Mouse (Mus musculus): ENCODE results near the gene Grid2. TPM values are rescaled to one million over a fixed set of nuclear protein-coding genes. Genes with fewer than 3 reads are reported as not detected.
A peak's percentile ranks its signal among the peaks of the same experiment; 100 is the strongest.

Grid2 gene
- total RNA-seq, 2 experiments from 2014 or later = 13.0 to 14.4 TPM

DNA sequence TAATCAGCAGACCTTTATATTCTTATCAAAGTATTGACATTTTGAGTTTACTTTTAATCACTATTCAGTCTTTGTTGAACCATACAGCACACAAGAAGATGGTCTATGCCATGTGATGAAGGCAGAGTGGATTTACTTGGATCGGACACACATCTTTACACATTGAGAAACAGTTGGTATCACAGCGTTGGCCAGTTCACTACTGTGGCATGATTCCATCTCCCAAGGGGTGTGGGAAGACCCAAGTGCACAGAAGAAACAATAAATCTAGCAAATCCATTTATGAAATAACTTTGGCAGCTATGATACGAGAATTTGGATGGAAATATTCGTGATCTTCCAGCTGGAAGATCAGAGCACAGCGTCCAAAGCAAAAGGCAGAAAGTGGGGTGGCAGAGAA, 792.3 kb downstream of the Grid2 start:
- peak in 1 of 2 experiments; percentile 4 for DNase-seq (ENCODE audit: low spot score in 2 of 2)

DNA sequence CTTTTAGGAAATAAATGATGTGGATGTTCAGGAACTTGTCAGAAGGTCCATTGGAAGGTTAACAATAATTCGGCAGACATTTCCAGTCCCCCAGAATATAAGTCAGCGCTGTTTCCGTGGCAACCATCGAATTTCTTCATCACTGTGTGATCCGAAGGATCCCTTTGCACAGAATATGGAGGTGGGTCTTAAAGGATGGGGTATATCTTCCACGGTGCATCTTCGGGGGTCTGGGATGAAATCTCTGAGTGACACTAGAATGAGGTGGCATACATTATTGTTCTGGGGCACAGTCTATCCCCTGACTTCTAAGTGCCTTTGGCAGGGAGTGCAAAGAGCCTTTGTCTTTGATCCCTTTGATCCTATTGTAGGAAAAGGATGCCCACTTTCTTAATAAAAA, 808.2 kb downstream of the Grid2 start:
- DNase-seq (ENCODE audit: low spot score in 2 of 2) = no peak

DNA sequence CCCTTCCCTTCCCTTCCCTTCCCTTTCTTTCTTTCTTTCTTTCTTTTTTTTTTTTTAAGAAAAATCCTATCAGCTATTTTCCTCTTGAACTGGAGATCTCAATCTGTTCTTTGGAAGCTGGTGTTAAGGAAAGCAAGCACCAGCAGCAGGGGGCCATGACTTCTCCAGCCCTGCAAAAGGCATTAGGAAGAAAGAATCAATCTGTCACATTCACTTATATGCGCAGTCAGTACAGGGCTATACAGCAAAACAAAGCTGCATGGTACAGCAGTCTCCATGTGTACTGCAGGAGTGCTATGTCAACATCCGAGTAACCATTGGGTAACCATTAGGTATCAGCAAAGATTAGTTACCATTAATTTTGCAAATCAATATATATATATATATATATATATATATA, 809.0 kb downstream of the Grid2 start:
- DNase-seq (ENCODE audit: low spot score in 2 of 2) = no peak

DNA sequence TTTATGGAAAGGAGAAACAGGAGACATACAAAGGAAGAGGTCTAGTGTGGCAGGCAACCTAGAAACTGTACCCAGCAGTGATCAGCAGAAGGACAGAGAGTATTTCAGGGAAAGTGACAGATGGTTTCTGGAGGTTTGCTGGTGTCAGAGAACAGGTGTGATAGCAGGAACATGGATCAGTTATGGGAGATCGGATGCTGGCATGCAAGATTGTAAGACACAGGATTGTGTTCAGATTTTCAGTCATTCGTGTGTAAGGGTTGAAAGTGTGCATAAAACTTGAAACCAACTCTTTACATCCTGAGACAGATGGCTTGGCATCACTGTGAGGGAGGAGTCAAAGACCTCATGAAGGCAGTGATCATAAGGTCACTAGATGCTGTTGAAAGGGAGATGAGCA, 817.7 kb downstream of the Grid2 start:
- DNase-seq (ENCODE audit: low spot score in 2 of 2) = no peak

DNA sequence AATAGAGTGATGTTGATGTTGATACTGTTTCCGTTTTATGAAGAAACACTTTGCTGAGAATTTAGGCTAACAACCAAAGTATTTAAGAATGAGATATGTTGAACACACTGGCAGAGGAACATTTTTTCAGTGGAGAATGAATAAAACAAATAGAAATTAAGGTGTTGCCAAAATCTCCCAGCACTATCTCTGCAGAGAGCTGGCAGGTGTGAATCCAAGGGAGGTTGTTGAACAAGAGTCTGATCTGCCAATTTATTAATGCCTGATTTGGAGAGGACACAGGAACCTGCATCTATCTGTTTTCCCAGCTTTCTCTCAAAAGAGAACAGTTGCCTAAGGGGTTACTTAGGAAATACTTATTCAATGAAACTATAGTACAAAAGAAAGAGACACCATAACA, 822.2 kb downstream of the Grid2 start:
- no peak for DNase-seq (ENCODE audit: low spot score in 2 of 2)

DNA sequence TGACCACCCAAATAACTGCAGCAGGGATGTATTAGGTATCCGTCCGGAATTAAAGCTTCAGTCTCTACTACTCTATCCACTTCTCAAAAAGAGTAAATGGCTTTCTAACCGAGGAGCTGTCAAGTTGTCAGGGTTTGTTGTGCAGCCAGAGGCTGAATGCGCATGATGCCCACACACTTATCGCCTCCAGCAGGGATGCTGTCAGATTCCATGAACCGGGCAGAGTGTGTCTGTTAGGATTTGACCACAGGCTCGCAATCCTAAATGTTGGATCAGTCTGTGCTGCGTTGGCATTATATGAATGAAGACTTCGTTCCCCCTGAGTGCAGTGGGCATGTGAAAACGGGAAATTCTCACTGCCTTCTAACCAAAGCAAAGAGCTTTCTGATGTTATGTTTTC, 843.0 kb downstream of the Grid2 start:
- peak in 1 of 2 experiments; percentile 8 for DNase-seq (ENCODE audit: low spot score in 2 of 2)

DNA sequence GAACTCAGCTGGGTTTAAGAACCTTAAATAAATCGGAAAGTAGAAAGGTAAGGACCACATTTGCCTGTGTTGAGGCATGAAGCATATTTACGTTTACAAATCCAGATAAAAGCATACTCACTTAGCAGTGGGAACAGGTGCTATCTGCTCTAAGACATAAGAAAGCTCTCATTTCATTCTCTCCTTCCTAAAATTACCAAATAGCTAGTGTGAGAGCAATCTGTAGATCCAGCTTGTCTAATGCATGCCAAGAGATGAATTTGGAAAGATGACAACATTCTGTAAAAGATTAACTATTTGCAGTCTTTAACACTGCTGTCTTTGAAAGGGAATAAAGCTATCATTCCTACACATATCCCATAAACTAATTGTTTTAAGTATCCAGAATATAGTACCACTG, 858.9 kb downstream of the Grid2 start:
- DNase-seq (ENCODE audit: low spot score in 2 of 2) = peak in 1 of 2 experiments; percentile 9

DNA sequence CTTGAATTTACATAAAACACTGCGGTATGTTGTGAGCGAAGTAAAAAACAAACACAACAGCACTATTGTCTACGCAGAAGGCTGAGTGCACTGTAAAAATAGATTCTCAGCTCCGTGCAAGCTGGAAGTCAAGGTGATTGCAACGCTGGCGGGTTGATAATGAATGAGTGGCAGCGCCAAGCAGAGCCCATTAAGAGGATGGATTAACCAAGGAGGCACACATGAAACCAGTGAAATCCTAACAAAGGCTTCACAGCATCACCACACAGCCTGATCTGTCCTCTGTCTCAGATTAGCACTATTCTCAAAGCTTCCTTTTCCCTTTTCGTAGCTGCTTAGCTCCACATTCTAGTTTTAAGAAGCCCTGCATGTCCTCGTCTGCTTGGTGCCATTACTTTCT, 880.6 kb downstream of the Grid2 start:
- no peak for DNase-seq (ENCODE audit: low spot score in 2 of 2)

DNA sequence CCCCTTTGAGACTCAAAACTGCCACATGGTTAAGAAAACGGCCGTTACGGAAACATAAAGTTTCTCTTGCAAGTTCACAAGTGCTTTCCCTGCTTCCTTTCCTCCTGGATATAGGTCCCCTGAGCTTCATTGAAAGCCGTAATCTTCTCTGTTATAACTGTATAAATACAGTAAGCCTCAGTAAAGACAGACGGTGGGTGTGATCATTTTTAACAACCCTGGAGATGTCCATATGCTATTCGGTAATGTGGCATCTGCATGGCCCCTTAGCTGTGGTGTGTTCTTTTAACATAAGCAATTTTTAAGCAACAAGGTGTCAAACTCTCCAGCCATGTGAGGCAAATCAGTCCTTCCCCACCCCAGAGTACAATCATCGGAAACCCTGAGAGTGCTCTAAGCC, 892.9 kb downstream of the Grid2 start:
- no peak for DNase-seq (ENCODE audit: low spot score in 2 of 2)

DNA sequence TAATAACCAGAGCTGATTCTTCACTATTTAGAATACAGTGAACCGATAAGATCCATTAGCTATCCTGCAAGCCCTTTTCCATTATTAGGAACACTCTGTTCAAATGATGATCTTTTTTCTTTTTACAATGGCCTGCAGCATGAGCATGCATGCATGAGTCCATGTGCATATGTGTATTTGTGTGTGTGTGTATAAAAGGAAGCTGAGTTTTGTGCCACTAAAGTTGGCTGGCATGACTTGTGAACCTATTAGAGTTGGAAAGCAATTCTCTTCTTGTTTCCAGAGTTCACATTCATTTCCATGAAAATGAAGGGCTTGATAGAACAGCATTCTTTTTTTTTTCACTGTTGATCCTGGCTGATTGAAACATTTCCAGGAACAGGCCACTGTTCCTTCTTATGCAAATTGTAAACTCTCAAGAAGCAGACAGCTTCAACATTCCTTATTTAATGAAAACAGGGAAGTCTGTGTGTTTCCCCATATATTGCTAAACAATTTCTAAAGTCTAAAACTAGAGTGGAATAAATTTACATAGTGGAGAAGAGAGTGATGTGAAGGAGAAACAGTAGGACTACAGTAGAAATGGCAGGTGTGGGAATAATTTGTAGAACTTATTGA, 919.4 kb downstream of the Grid2 start:
- DNase-seq (ENCODE audit: low spot score in 2 of 2) = no peak

DNA sequence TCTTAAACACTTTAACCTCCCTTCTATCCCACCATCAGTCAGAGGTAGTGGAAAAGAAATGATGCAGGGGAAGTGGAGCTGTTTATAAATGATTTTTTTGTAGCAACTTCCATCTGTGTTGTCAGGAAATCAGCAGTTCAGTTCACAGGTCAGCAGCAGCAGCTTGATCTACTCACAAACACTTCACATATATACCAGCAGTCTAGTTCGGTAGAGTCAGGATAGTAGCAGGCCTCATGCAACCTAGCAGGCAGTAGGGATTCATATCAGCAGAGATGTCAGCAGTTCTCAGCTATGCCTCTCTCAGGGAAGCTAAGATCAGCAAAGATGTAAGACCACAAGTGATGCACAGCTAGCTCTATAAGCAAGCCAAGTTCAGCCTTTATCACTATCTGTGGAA, 938.0 kb downstream of the Grid2 start:
- DNase-seq (ENCODE audit: low spot score in 2 of 2) = no peak

DNA sequence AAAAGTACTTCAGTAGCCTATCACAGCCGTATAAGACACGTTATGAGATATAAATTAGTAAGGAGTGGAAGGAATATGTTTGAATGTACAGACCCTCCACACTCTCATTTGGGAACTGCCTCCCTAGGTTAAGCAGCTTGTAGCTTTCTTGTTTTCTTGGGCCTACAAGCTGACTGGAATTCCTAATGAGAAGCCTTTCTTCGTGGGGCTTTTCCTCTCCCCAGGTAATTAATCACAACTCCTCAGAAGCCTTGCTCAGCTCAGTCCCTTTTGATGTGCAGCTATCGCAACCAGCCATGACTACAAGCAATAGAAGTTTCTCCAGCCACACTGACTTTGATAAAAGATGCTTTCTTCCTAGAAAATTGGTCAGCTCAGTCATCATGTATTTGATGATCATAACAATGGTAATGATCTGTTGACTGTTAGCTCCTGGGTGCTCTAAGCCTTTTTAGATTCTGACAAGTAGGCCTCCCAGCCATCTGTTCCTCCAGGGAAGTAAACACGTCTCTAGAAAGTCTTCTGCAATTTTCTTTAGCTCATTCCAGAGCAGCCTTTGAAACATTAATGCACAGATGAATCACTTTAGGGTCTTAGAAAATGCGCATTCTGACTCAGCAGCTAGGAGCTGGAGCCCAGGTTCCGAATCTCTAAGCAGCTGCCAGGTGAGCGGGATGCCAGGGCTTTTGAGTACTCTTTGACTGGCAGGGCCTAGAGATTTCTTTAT, 946.9 kb downstream of the Grid2 start:
- peak in 1 of 2 experiments; percentile 10 for DNase-seq (ENCODE audit: low spot score in 2 of 2)

DNA sequence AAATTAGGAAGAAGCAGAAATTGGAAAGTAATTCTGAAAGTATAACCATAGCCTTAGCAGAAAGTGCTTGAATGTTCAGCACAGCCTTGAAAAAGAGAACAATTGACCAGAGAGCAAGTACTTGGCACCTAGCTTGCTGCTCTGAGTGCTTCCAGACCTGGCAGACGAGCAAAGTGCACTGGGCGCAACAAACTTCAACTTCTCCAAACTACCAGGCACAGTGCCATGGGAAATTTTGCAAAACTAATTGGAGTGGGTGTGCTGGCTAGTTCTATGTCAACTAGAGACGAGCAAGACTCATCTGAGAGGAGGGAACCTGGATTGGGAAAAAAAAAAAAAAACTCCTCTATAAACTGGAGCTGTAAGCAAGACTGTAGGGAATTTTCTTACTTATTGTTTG, 980.7 kb downstream of the Grid2 start:
- DNase-seq (ENCODE audit: low spot score in 2 of 2) = peak in 1 of 2 experiments; percentile 24

DNA sequence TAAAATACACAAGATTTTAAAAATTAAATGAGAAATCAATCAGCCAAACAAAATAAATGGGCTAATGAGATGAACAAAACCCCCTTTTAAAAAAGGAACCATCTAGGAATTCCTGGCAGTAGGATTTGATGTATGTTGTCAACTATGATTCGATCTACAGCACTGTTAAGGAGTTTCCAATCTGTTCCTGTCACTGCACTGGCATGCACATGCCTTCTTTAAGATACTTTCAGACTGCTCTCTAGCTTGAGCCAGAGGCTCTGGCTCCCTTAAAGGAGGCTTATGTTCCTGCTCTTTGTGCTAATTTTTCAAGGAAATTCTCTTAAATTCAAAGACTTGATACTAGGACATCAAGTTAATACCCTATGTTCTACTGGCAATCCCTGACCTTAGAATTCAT, 984.9 kb downstream of the Grid2 start:
- DNase-seq (ENCODE audit: low spot score in 2 of 2) = no peak

DNA sequence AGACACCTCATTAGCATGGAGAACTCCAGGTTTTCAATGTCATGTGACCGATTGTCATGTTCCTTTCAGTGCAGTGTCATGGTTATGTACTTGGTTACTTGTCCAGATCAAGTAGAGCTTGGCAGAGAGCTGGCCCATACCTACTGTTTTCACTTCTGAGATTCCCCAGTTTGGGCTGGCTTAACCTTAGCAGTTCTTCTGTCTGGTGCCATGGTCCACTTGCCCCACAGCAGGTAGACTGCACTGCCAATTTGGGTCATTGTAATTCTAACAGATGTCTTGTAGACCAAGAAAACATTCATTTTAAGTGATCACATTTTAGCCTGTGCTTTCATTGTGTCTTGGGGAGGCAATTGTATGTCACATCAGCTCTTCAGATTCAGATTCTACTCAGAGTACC, 990.3 kb downstream of the Grid2 start:
- DNase-seq (ENCODE audit: low spot score in 2 of 2) = no peak

DNA sequence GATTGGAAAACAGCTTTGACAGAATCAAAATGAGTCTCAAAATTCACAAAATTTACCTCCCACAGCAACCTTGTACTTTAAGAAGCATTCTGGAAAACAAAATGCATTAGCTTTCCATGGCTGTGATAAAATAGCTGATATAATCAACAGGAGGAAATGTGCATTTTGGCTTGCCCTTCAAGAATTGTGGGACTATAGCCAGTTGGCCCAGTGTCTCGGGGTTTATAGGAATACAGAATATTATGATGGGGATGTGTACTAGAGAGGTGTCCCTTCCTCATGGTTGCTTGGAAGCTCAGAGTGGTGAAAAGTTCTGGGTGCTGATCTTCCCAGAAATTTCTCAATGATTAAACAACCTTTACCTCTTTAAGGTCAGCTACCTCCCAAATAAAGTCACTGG, 995.4 kb downstream of the Grid2 start:
- no peak for DNase-seq (ENCODE audit: low spot score in 2 of 2)

DNA sequence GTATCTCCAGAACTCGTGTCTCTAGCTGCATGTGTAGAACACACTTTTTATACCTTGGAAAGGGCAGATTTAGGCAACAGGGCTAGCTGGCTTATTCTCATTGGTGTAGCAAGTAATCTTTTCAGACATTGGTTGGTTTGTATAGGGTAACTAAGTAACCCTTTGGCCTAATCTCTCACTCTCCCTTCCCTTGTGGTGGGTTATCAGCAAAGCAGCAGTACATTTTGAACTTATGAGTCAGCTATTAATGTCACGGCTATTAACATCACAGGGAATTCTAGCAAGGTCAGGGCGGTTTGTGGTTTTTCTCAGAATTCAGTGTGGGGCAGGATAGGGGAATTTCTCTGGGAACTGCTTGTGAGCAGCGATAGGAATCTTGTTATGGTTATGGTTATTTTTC, 1007.8 kb downstream of the Grid2 start:
- DNase-seq (ENCODE audit: low spot score in 2 of 2) = no peak

DNA sequence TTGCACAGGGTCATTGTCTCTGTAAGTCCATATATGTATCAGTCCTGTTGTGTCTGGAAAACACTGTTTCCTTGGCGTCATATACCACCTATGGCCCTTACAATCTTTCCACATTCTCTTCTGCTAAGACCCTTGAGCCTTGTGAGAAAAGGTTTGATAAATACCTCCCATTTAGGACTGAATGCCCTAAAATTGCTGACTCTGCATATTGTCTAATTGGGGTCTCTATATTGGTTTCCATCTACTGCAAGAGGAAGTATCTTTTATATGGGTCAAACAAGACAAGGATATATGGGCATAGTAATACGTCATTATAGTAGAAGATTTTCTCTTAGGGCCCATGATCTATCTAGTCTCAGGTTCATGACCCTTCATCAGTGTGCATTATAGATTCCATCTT, 1008.5 kb downstream of the Grid2 start:
- DNase-seq (ENCODE audit: low spot score in 2 of 2) = no peak

DNA sequence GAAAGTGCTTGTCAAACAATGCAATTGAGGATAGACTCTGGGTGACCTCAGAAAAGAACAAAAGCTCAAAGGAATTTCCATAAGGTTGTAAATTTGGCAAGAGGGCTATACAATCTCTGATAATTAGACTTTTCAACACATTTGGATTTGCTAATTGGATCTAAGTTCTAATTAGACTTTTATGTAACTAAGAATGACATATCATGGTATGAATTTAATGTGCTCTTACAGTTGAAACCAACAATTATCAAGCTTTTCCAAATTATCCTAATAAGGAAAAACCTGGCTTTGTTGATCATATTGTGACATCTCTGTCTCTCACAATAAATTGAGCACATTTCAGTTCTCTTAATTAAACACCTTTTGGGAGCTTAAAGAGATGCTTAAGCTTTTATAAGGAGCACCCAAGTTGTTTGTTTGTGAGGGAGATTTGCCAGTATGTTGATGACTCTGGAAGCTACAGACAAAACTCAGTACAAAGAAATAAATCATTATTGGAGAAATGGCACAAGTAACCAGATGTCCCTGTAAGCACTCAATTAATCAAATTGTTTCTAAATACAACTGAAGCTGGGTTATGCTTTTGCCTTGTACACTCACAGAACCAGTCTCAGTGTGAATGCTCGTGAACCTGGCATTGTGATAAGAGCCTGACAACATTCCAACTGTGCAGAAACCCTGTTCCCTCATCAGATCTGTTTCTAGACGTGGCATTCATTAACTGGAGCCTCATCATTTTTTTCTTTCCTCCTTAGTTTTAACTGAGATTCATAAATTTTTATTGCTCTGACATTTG, 1018.8 kb downstream of the Grid2 start:
- no peak for DNase-seq (ENCODE audit: low spot score in 2 of 2)

DNA sequence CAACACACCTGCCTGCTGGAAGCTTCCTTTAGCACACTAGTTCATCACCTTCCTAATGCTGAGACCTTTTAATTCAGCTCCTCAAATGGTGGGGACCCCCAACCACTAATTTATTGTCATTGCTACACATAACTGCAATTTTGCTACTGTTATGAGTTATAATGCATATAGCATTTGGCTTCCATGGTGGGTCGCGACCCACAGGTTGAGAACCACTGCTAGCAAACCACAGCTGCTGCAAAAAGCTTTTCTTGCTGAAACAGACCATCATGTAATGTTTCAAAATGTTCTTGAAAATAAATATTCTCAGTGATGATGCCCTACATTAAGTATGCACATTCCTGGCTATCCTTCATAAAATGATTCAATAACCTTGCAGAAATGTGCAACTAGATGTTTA, 1024.3 kb downstream of the Grid2 start:
- DNase-seq (ENCODE audit: low spot score in 2 of 2) = no peak

DNA sequence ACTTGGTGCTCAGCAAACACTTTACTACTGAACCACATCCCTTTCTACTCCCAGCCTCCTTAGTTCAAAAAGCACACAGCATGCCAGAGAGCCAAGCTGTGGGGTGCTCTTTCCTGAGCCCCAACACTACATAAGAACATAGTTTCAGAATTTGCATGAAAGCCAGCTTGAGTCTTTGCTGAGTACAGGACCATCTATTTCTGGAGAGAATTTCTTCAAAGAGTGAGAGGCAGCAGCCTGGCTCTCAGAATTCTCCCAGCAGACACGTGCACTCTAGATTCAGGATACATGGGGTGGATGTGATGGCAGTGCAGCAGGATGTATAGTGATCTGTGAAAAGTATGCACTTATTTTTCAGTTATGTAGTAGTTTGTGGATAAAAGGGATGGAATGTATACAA, 1038.1 kb downstream of the Grid2 start:
- no peak for DNase-seq (ENCODE audit: low spot score in 2 of 2)

DNA sequence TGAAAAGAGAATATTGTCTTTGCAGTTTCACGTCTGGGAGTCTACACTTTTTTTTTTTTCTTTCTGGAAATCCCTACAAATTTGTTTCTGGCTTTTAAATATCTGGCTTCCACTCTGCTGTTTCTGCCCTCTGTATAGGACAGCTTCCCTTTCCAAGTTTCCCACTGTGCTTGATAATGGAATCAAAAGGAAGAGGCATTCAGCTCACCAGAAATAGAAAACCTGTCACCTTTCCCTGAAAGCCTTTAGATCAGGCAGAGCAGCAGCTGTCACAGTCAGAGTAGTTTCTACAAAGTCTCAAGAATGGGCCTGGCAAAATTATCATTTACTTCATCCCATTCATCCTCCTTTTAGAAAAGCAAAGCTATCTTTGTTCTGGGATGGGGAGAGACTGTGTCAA, 1042.0 kb downstream of the Grid2 start:
- no peak for DNase-seq (ENCODE audit: low spot score in 2 of 2)

Measured in layer of hippocampus, adult 18-20 months (tissue).